Mouse (Mus musculus) heart, embryonic 11.5 days (tissue): ENCODE results near the gene E330009J07Rik. TPM values are rescaled to one million over a fixed set of nuclear protein-coding genes. Genes with fewer than 3 reads are reported as not detected.

Source experiments
- ATAC-seq: fragments of 200-750 bp; cut with Nextera tagmentation; replicated peaks from 2 replicates; pipeline ENCODE4 v1.8.0; 2017; ENCODE audit warnings: moderate library complexity; ENCODE audit not compliant: insufficient number of reproducible peaks, low FRiP score, low TSS enrichment
- H3K27ac ChIP-seq: fragments of 300-500 bp; sonication (generic); 2 replicates; pipeline ENCODE4 v1.5.1; 2014; ENCODE audit warnings: mild to moderate bottlenecking, low read depth, low read length
- H3K27me3 ChIP-seq: fragments of 300-500 bp; sonication (generic); 2 replicates; pipeline ENCODE4 v1.6.1; 2014; ENCODE audit warnings: mild to moderate bottlenecking, low read length, mixed read lengths; ENCODE audit not compliant: control insufficient read depth, insufficient read depth
- H3K36me3 ChIP-seq: fragments of 300-500 bp; sonication (generic); 2 replicates; pipeline ENCODE4 v1.6.1; 2014; ENCODE audit warnings: mild to moderate bottlenecking, low read length, moderate library complexity, mixed read lengths; ENCODE audit not compliant: control insufficient read depth, insufficient read depth
- H3K4me1 ChIP-seq: fragments of 300-500 bp; sonication (generic); 2 replicates; pipeline ENCODE4 v1.6.1; 2014; ENCODE audit warnings: low read length; ENCODE audit not compliant: control insufficient read depth, insufficient read depth
- H3K4me2 ChIP-seq: fragments of 300-500 bp; sonication (generic); 2 replicates; pipeline ENCODE4 v1.6.1; 2014; ENCODE audit warnings: mild to moderate bottlenecking, moderate library complexity
- H3K4me3 ChIP-seq: fragments of 300-500 bp; sonication (generic); 2 replicates; pipeline ENCODE4 v1.5.1; 2014; ENCODE audit warnings: low read depth, low read length
- H3K9ac ChIP-seq: fragments of 300-500 bp; sonication (generic); 2 replicates; pipeline ENCODE4 v1.6.1; 2014; ENCODE audit warnings: mild to moderate bottlenecking, low read depth, low read length, moderate library complexity
- H3K9me3 ChIP-seq: fragments of 300-500 bp; sonication (generic); replicated peaks from 2 replicates; pipeline ENCODE4 v1.6.1; 2016; ENCODE audit warnings: low read length; ENCODE audit not compliant: control insufficient read depth
- WGBS: fragments of 180-500 bp; shearing (Covaris S2); extraction: QIAGEN DNeasy Blood & Tissue Kit; methylation state at CpG from one replicate; pipeline ENCODE4 v1.1.7; 2014; ENCODE audit not compliant: insufficient replicate concordance; 5-methylcytosine and 5-hydroxymethylcytosine counted together
- polyA plus RNA-seq: library from polyadenylated mRNA; unstranded; fragments of >200 nt; fragmentation: Nextera tagmentation; extraction: Ambion mirVana; gene quantifications from 2 replicates; pipeline ENCODE4 v1.2.1, GENCODE M21; 2014

Gene E330009J07Rik
- polyA plus RNA-seq, 1 experiment from 2014 or later: 3.4 TPM

- no peaks in the 10 kb centered on the region; the same call in 1 of the 2 replicates for H3K27me3 ChIP-seq
- no peak for ATAC-seq
- H3K4me3 ChIP-seq: no peak overlapping the region
- H3K36me3 ChIP-seq: no peaks in the 10 kb centered on the region
- no peak overlapping the region for H3K4me2 ChIP-seq
- no peak overlapping the region for H3K27ac ChIP-seq
- WGBS: 80% methylated on average over 17 of the region's 17 CpGs
- no peaks in the 10 kb centered on the region for H3K4me1 ChIP-seq
- H3K9ac ChIP-seq: no peak overlapping the region
- no peaks in the 10 kb centered on the region for H3K9me3 ChIP-seq
These were observed 3.3 kb downstream of the E330009J07Rik start for GRCm38 (mm10) chr6:40432346-40433275.

- Histone ChIP-seq H3K4me1 (no peaks in the 10 kb centered on the region), H3K36me3 (no peaks in the 10 kb centered on the region), H3K27ac (no peak overlapping the region), H3K9ac (no peak overlapping the region), H3K9me3 (no peaks in the 10 kb centered on the region), H3K4me3 (no peak overlapping the region), H3K4me2 (no peak overlapping the region), H3K27me3 (no peaks in the 10 kb centered on the region)
- no peak for ATAC-seq
These were observed 4.1 kb downstream of the E330009J07Rik start for GRCm38 (mm10) chr6:40431812-40432211.

- Histone ChIP-seq H3K4me1 (no peaks in the 10 kb centered on the region), H3K9me3 (no peaks in the 10 kb centered on the region), H3K4me2 (no peak overlapping the region), H3K36me3 (no peaks in the 10 kb centered on the region), H3K4me3 (no peak overlapping the region), H3K27me3 (no peaks in the 10 kb centered on the region), H3K27ac (no peak overlapping the region), H3K9ac (no peak overlapping the region)
- no peak for ATAC-seq
- 53% methylated on average over 4 of the region's 4 CpGs for WGBS
These were observed 4.6 kb downstream of the E330009J07Rik start for GRCm38 (mm10) chr6:40431356-40431755.

- 72% methylated on average over 3 of the region's 3 CpGs for WGBS
These were observed 5.1 kb downstream of the E330009J07Rik start for GRCm38 (mm10) chr6:40430878-40431277.

GRCm38 (mm10) chr6:40430251-40430650, 5.7 kb downstream of the E330009J07Rik start:
- Histone ChIP-seq H3K4me3 (no peak overlapping the region), H3K9me3 (no peaks in the 10 kb centered on the region), H3K4me2 (no peak overlapping the region), H3K4me1 (no peaks in the 10 kb centered on the region), H3K27ac (no peak overlapping the region), H3K36me3 (no peaks in the 10 kb centered on the region), H3K27me3 (no peaks in the 10 kb centered on the region), H3K9ac (no peak overlapping the region)
- 82% methylated on average over 3 of the region's 3 CpGs for WGBS
- ATAC-seq: no peak

More at GRCm38 (mm10) chr6:40430878-40431277, 5.1 kb downstream of the E330009J07Rik start:
- no peaks in the 10 kb centered on the region for H3K27me3 ChIP-seq
- no peak overlapping the region for H3K27ac ChIP-seq
- H3K9me3 ChIP-seq: no peaks in the 10 kb centered on the region
- no peak overlapping the region for H3K9ac ChIP-seq
- no peak overlapping the region for H3K4me3 ChIP-seq
- H3K4me1 ChIP-seq: no peaks in the 10 kb centered on the region
- no peak for ATAC-seq
- H3K4me2 ChIP-seq: no peak overlapping the region
- no peaks in the 10 kb centered on the region for H3K36me3 ChIP-seq

- 81% methylated on average over 4 of the region's 4 CpGs for WGBS
- no peaks in the 10 kb centered on the region for H3K4me1 ChIP-seq
These were observed 6.4 kb downstream of the E330009J07Rik start for GRCm38 (mm10) chr6:40429521-40429931.

GRCm38 (mm10) chr6:40428696-40429095, 7.2 kb downstream of the E330009J07Rik start:
- no peaks in the 10 kb centered on the region for H3K36me3 ChIP-seq
- H3K9ac ChIP-seq: no peak overlapping the region
- H3K4me3 ChIP-seq: no peak overlapping the region
- WGBS: 60% methylated on average over 3 of the region's 3 CpGs
- no peaks in the 10 kb centered on the region for H3K4me1 ChIP-seq
- no peak for ATAC-seq
- no peak overlapping the region for H3K27ac ChIP-seq
- H3K4me2 ChIP-seq: no peak overlapping the region
- no peaks in the 10 kb centered on the region for H3K27me3 ChIP-seq
- H3K9me3 ChIP-seq: no peaks in the 10 kb centered on the region

More at GRCm38 (mm10) chr6:40429521-40429931, 6.4 kb downstream of the E330009J07Rik start:
- no peak overlapping the region for H3K27ac ChIP-seq
- H3K4me3 ChIP-seq: no peak overlapping the region
- ATAC-seq: no peak
- no peaks in the 10 kb centered on the region for H3K9me3 ChIP-seq
- H3K9ac ChIP-seq: no peak overlapping the region
- H3K36me3 ChIP-seq: no peaks in the 10 kb centered on the region
- no peaks in the 10 kb centered on the region for H3K27me3 ChIP-seq
- H3K4me2 ChIP-seq: no peak overlapping the region

GRCm38 (mm10) chr6:40427441-40427840, 8.5 kb downstream of the E330009J07Rik start:
- no peaks in the 10 kb centered on the region for H3K27me3 ChIP-seq
- no peak overlapping the region for H3K9ac ChIP-seq
- WGBS: 79% methylated on average over 7 of the region's 7 CpGs
- no peaks in the 10 kb centered on the region for H3K36me3 ChIP-seq
- no peak for ATAC-seq
- no peak overlapping the region for H3K4me2 ChIP-seq
- no peaks in the 10 kb centered on the region for H3K4me1 ChIP-seq
- H3K9me3 ChIP-seq: no peaks in the 10 kb centered on the region
- H3K4me3 ChIP-seq: no peak overlapping the region
- H3K27ac ChIP-seq: no peak overlapping the region

- Histone ChIP-seq H3K9me3 (no peaks in the 10 kb centered on the region), H3K4me2 (no peak overlapping the region), H3K36me3 (no peaks in the 10 kb centered on the region), H3K27ac (no peak overlapping the region), H3K9ac (no peak overlapping the region), H3K4me1 (no peaks in the 10 kb centered on the region), H3K27me3 (no peaks in the 10 kb centered on the region), H3K4me3 (no peak overlapping the region)
- ATAC-seq: no peak
- 46% methylated on average over 1 of the region's 1 CpGs for WGBS
These were observed 12.2 kb downstream of the E330009J07Rik start for GRCm38 (mm10) chr6:40423774-40424173.
